Mouse (Mus musculus) bone marrow macrophage, adult 2 months (primary cell): ENCODE results near the gene Bcl9.

ENCODE experiments used
- CTCF ChIP-seq: IDR thresholded peaks from 2 replicates; pipeline ENCODE4 v1.5.1; 2012; ENCODE audit warnings: low read depth, mild to moderate bottlenecking, low read length, moderate library complexity
- POLR2A ChIP-seq: IDR thresholded peaks from 2 replicates; pipeline ENCODE4 v1.6.1; 2012; ENCODE audit warnings: mild to moderate bottlenecking, low read depth, low read length, borderline replicate concordance

- TF ChIP-seq CTCF: no peak
- TF ChIP-seq POLR2A: no peak
Observed at GRCm38 (mm10) chr3:97160908-97161307, 136.8 kb downstream of the Bcl9 start.
